Mouse (Mus musculus) R1 (cell line): ENCODE measurements around the gene Adamts6.
A peak's percentile ranks its signal among the peaks of the same experiment; 100 is the strongest.

Experiments
- DNase-seq: peaks from one replicate; pipeline ENCODE4 v3.0.0-alpha.2; 2018; ENCODE audit warnings: low read depth, low spot score

Gene Adamts6

DNA sequence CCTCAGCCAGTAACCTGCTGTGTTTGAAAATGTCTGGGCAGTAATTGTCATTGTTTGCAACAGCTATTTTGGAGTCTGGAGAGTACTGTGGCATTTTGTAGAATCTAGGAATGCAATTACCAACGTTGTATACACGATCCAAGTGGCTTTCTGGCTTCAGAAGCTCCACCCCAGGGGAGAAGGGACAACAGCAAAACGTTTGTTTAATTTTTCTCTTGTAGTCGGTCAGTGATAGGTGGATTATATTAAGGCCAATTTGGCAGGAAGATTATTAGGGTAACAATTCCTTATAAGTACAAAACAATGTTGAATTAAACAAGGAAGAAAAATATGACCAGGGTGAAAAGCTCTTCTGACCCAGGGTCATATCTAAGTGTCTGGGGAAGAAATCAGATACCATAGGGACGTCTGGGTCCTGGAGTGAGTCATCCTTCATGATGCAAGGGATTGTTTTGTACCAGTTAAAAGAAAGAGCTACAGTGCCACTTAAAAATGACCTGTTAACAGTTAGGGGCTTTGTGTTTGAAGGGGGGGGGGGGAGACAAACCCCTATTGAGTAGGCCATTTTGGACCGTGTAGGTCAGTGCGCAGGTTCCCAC is 229.2 kb downstream of the Adamts6 start:
- no peak for DNase-seq

GRCm38 (mm10) chr13:104517638-104518311 is 230.1 kb downstream of the Adamts6 start:
- DNase-seq = no peak

DNA sequence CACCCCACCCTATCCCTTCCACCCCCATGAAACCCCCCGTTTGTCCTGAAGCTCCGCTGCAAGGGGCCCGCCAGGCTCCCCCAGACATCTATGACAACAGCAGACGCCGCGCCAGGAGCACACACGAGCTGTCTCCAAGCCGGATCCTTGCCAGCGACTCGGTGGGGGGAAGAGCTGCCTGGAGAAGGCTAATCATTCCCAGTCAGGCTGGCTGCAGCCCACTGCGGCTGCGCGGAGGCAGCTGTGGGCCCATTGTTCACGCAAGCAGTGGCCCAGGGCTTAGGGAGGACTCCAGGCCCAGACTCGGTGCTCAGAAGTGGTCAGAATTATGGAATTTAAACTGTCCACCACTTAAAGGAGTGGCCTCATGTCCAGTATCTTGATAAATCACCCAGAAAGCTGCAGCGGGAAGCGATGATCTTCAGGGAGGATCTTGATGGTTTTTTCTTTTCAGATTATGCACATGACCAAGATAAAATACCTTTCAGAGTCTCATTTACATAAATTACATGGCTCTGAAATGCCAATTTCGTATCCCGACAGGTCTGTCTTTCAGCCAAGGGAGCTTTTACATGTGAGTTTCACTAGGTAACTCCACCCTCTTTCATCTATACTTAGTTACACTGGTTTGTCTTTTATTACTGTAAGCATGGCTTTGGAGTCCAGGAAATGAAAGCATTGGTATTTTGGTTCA is 230.8 kb downstream of the Adamts6 start:
- peak; percentile 81 for DNase-seq

DNA sequence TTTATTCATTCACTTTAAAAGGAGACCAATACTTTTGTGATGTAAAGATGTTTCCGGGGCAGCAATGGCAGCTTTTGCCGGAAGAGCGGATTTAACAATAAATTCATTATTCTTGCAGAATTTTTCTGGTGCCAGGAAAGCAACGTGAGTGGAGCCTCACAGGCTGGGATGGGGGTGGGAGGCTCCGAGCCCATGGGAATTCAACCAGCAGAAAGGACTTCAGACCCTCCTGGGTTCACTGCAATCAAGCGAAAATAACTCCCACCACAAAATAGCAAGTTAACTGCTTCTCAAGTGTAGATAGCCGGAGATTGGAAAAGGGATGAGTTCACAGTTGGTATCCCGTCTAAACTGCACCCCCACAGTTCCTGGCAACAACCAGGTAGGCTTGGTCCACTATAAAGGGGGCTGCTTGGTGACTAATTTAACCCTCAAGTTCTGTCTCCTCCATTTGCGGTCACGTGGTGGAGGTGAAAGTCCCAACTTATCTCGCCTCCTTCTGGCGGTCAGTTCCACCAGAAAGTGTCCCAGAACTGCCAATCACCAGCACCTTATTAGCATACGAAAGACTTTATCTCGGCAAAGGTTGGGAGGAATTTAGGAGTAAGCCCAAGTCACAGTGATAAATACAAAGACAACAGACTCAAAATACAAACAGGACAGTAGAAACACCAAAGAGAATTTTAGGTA is 231.5 kb downstream of the Adamts6 start:
- peak; percentile 51 for DNase-seq

- no peak for DNase-seq
Observed at GRCm38 (mm10) chr13:104519981-104520380, 232.3 kb downstream of the Adamts6 start.

DNA sequence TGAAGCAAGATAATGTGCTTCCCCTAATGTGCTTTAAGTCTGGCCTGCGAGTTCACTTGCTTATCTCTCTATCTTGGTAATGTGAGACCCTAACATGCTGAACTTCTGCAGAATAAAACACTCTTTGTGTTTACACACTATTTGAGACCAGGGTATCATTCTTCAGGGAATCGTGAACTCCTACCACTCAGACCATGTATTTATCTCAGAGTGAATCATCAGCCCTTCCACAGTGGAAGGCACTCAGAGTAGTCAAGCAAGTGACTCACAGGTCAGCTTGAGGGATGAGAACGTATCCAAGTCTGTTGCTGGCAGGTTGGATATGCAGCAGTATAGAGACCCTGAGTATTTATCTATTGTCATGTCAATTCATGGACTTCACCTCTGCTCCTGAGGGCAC is 232.8 kb downstream of the Adamts6 start:
- no peak for DNase-seq

GRCm38 (mm10) chr13:104521532-104521931 is 233.9 kb downstream of the Adamts6 start:
- no peak for DNase-seq

DNA sequence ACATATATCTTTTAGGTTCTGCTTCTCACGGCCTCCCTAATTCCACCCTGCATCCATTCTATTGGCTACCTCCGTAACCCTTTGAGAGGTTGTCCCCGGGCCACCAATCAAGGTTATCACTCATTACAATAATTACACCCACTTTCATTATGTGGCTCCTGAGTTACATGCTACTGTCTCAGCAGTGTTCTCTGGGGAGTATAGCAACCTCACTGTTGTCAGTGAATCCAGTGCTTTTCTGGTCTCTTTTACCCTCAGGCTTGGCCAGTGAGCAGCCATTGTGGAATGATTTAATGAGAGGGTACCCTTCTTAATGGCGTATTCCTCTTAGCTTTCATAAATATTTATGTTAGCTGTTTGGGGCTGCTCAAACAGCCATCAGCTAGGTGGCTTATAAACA is 238.0 kb downstream of the Adamts6 start:
- DNase-seq = no peak

- no peak for DNase-seq
Observed at GRCm38 (mm10) chr13:104529238-104529637, 241.6 kb downstream of the Adamts6 start.

DNA sequence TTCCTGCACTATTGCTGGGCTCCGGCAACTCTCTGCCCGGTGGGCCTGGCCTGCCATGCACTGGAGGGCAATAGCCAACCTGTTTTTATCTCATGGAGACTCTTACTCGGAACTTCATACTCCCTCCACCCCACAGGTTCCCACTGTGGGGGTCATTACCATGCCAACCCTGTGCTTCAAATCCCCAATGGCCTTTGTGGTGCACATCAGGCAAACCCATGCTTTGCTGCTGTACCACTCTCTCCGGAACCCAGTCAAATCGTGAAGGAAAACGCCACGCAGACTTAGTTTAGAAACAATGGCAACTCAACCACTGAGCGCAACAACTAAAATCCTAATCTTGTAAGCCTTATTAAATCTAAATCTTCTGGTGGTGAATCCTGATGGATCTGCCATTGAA is 244.2 kb downstream of the Adamts6 start:
- DNase-seq = peak; percentile 57

DNA sequence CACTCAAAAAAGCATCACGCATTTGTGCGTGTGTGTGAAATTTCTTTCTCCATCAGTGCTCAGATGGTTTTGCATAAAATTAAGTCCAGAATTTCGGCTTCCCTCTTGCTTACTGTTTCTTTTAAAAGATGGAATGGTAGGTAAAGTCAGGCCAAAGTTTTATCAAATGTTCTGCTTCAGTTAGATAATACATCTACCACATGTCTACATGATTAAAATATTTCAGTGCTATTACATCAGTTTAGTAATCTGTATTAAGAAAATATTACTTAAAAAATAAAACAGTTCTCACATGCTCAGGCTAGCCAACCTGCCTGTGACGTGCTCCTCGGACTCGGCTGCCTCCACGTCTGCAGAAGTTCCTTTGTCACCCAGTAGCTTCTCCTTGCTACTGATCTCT is 245.1 kb downstream of the Adamts6 start:
- no peak for DNase-seq

- no peak for DNase-seq
Observed at GRCm38 (mm10) chr13:104533806-104534495, 246.3 kb downstream of the Adamts6 start.

GRCm38 (mm10) chr13:104540861-104541398 is 253.3 kb downstream of the Adamts6 start:
- DNase-seq = peak; percentile 20

- no peak for DNase-seq
Observed at GRCm38 (mm10) chr13:104542123-104542758, 254.6 kb downstream of the Adamts6 start.

DNA sequence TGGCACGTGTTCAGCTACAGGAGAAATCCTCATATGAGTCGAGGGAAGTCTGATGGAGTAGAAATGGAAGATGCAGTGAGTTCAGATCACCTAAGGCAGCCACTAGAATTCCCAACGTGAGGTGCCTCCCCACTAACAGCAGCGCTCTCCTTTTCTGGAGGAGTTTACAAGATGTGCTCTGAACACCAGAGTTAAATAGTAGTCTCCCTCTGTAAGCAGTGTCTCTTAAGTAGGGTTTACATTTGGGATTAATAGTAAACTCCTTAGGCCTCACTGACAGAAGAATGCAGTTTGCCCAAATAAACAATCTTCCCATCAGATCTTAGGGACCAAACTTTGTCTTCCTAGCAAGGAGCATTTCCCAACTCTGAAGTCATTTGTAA is 255.1 kb downstream of the Adamts6 start:
- no peak for DNase-seq
